Mouse (Mus musculus): ENCODE data around the gene Mrpl24. TPM values are rescaled to one million over a fixed set of nuclear protein-coding genes. Genes with fewer than 3 reads are reported as not detected.

Gene Mrpl24
- polyA plus RNA-seq, 1 experiment: 207 TPM

- Histone ChIP-seq H3K4me3 (ENCODE audit: low read depth, low read length) (peak overlapping the region; percentile 84), H3K27ac (ENCODE audit: insufficient read depth, low read length) (peak overlapping the region; percentile 9; the same call in 1 of the 2 replicates), H3K9ac (ENCODE audit: low read depth, poor library complexity, severe bottlenecking) (peak overlapping the region; percentile 68), H3K27me3 (ENCODE audit: control insufficient read depth, insufficient read depth, low read length, poor library complexity, severe bottlenecking) (no peaks in the 10 kb centered on the region), H3K36me3 (ENCODE audit: control insufficient read depth, insufficient read depth, low read length, poor library complexity, severe bottlenecking) (peaks cover 47% of the 10 kb centered on the region), H3K9me3 (replicated peaks; ENCODE audit: control insufficient read depth, insufficient read depth, low read length, poor library complexity, severe bottlenecking) (no peaks in the 10 kb centered on the region), H3K4me1 (ENCODE audit: control insufficient read depth, insufficient read depth, low read length) (no peaks in the 10 kb centered on the region)
- TF ChIP-seq POLR2A (IDR thresholded peaks at IDR 0.05; ENCODE audit: insufficient read depth, low read length): no peak
- no peak for TF ChIP-seq CTCF (IDR thresholded peaks at IDR 0.05; ENCODE audit: low read depth, low read length)
- no peak for TF ChIP-seq EP300 (IDR thresholded peaks at IDR 0.05; ENCODE audit: insufficient read depth, low read depth, low read length)
These were observed 10.2 kb downstream of the Mrpl24 start for GRCm38 (mm10) chr3:87929341-87930077.

- no peaks in the 10 kb centered on the region for H3K4me1 ChIP-seq (ENCODE audit: control insufficient read depth, insufficient read depth, low read length)
- H3K9ac ChIP-seq (ENCODE audit: low read depth, poor library complexity, severe bottlenecking): peak within 1 kb of the TSS; percentile 68
- peak within 1 kb of the TSS; percentile 84 for H3K4me3 ChIP-seq (ENCODE audit: low read depth, low read length)
- no peaks in the 10 kb centered on the region for H3K9me3 ChIP-seq (replicated peaks; ENCODE audit: control insufficient read depth, insufficient read depth, low read length, poor library complexity, severe bottlenecking)
- H3K27ac ChIP-seq (ENCODE audit: insufficient read depth, low read length): peak within 1 kb of the TSS; percentile 9; the same call in 1 of the 2 replicates
- peaks cover 45% of the 10 kb centered on the region for H3K36me3 ChIP-seq (ENCODE audit: control insufficient read depth, insufficient read depth, low read length, poor library complexity, severe bottlenecking)
- TF ChIP-seq POLR2A (IDR thresholded peaks at IDR 0.05; ENCODE audit: insufficient read depth, low read length): peak; percentile 60
- peak; percentile 78 for TF ChIP-seq CTCF (IDR thresholded peaks at IDR 0.05; ENCODE audit: low read depth, low read length)
- peak; percentile 31; the same call in 1 of the 2 replicates for TF ChIP-seq EP300 (IDR thresholded peaks at IDR 0.05; ENCODE audit: insufficient read depth, low read depth, low read length)
- no peaks in the 10 kb centered on the region for H3K27me3 ChIP-seq (ENCODE audit: control insufficient read depth, insufficient read depth, low read length, poor library complexity, severe bottlenecking)
These were observed 10.9 kb downstream of the Mrpl24 start, which contains the start of the genes Isg20l2 and Rrnad1 for GRCm38 (mm10) chr3:87930078-87930795. Gene Isg20l2 (plus strand): TSS chr3:87930314. Gene Rrnad1 (minus strand): TSS chr3:87930717.

- Histone ChIP-seq H3K27me3 (ENCODE audit: control insufficient read depth, insufficient read depth, low read length, poor library complexity, severe bottlenecking) (no peaks in the 10 kb centered on the region), H3K36me3 (ENCODE audit: control insufficient read depth, insufficient read depth, low read length, poor library complexity, severe bottlenecking) (peaks cover 55% of the 10 kb centered on the region), H3K9ac (ENCODE audit: low read depth, poor library complexity, severe bottlenecking) (no peak overlapping the region), H3K4me3 (ENCODE audit: low read depth, low read length) (no peak overlapping the region), H3K4me1 (ENCODE audit: control insufficient read depth, insufficient read depth, low read length) (peaks cover 2% of the 10 kb centered on the region), H3K27ac (ENCODE audit: insufficient read depth, low read length) (no peak overlapping the region), H3K9me3 (replicated peaks; ENCODE audit: control insufficient read depth, insufficient read depth, low read length, poor library complexity, severe bottlenecking) (no peaks in the 10 kb centered on the region)
- TF ChIP-seq EP300 (IDR thresholded peaks at IDR 0.05; ENCODE audit: insufficient read depth, low read depth, low read length) (no peak), CTCF (IDR thresholded peaks at IDR 0.05; ENCODE audit: low read depth, low read length) (no peak), POLR2A (IDR thresholded peaks at IDR 0.05; ENCODE audit: insufficient read depth, low read length) (no peak)
These were observed 14.7 kb downstream of the Mrpl24 start for GRCm38 (mm10) chr3:87934026-87934425.

GRCm38 (mm10) chr3:87934501-87934900, 15.2 kb downstream of the Mrpl24 start:
- Histone ChIP-seq H3K4me3 (ENCODE audit: low read depth, low read length) (no peak overlapping the region), H3K4me1 (ENCODE audit: control insufficient read depth, insufficient read depth, low read length) (peaks cover 2% of the 10 kb centered on the region), H3K36me3 (ENCODE audit: control insufficient read depth, insufficient read depth, low read length, poor library complexity, severe bottlenecking) (peaks cover 60% of the 10 kb centered on the region), H3K27me3 (ENCODE audit: control insufficient read depth, insufficient read depth, low read length, poor library complexity, severe bottlenecking) (no peaks in the 10 kb centered on the region), H3K27ac (ENCODE audit: insufficient read depth, low read length) (no peak overlapping the region), H3K9ac (ENCODE audit: low read depth, poor library complexity, severe bottlenecking) (no peak overlapping the region), H3K9me3 (replicated peaks; ENCODE audit: control insufficient read depth, insufficient read depth, low read length, poor library complexity, severe bottlenecking) (no peaks in the 10 kb centered on the region)
- TF ChIP-seq CTCF (IDR thresholded peaks at IDR 0.05; ENCODE audit: low read depth, low read length) (no peak), EP300 (IDR thresholded peaks at IDR 0.05; ENCODE audit: insufficient read depth, low read depth, low read length) (no peak), POLR2A (IDR thresholded peaks at IDR 0.05; ENCODE audit: insufficient read depth, low read length) (no peak)

- no peak overlapping the region for H3K27ac ChIP-seq (ENCODE audit: insufficient read depth, low read length)
- no peak for TF ChIP-seq CTCF (IDR thresholded peaks at IDR 0.05; ENCODE audit: low read depth, low read length)
- TF ChIP-seq EP300 (IDR thresholded peaks at IDR 0.05; ENCODE audit: insufficient read depth, low read depth, low read length): no peak
- TF ChIP-seq POLR2A (IDR thresholded peaks at IDR 0.05; ENCODE audit: insufficient read depth, low read length): no peak
These were observed 15.9 kb downstream of the Mrpl24 start for GRCm38 (mm10) chr3:87935201-87935600.

More at GRCm38 (mm10) chr3:87935201-87935600, 15.9 kb downstream of the Mrpl24 start:
- H3K27me3 ChIP-seq (ENCODE audit: control insufficient read depth, insufficient read depth, low read length, poor library complexity, severe bottlenecking): no peaks in the 10 kb centered on the region
- no peak overlapping the region for H3K9ac ChIP-seq (ENCODE audit: low read depth, poor library complexity, severe bottlenecking)
- no peaks in the 10 kb centered on the region for H3K9me3 ChIP-seq (replicated peaks; ENCODE audit: control insufficient read depth, insufficient read depth, low read length, poor library complexity, severe bottlenecking)
- no peak overlapping the region for H3K4me3 ChIP-seq (ENCODE audit: low read depth, low read length)
- peaks cover 2% of the 10 kb centered on the region for H3K4me1 ChIP-seq (ENCODE audit: control insufficient read depth, insufficient read depth, low read length)
- H3K36me3 ChIP-seq (ENCODE audit: control insufficient read depth, insufficient read depth, low read length, poor library complexity, severe bottlenecking): peaks cover 65% of the 10 kb centered on the region

Data from ES-Bruce4 (cell line).